Mouse (Mus musculus) limb, embryonic 11.5 days (tissue): ENCODE results near the gene Cyp4f18. TPM values are rescaled to one million over a fixed set of nuclear protein-coding genes. Genes with fewer than 3 reads are reported as not detected.
"Not testable (repeated sequence)": the region's sequence is repeated elsewhere in the genome, so short reads cannot be mapped to it uniquely, and the experiment has no call there.

Experiments used
- ATAC-seq: fragments of 200-750 bp; cut with Nextera tagmentation; 2 replicates; pipeline ENCODE4 v1.8.0; 2017; ENCODE audit warnings: low read depth; ENCODE audit not compliant: insufficient number of reproducible peaks, low FRiP score, low TSS enrichment
- DNase-seq: peaks from one replicate; pipeline ENCODE4 v3.0.0-alpha.2; 2015; ENCODE audit warnings: low spot score
- H3K27ac ChIP-seq: fragments of 300-500 bp; sonication (generic); replicated peaks from 2 replicates; pipeline ENCODE4 v1.5.1; 2014; ENCODE audit warnings: low read depth, mild to moderate bottlenecking, low read length
- H3K27me3 ChIP-seq: fragments of 300-500 bp; sonication (generic); 2 replicates; pipeline ENCODE4 v1.6.1; 2014; ENCODE audit warnings: mild to moderate bottlenecking, low read length, mixed read lengths; ENCODE audit not compliant: control insufficient read depth, insufficient read depth
- H3K36me3 ChIP-seq: fragments of 300-500 bp; sonication (generic); 2 replicates; pipeline ENCODE4 v1.6.1; 2014; ENCODE audit warnings: mild to moderate bottlenecking, low read length, moderate library complexity, mixed read lengths; ENCODE audit not compliant: control insufficient read depth, insufficient read depth
- H3K4me1 ChIP-seq: fragments of 300-500 bp; sonication (generic); 2 replicates; pipeline ENCODE4 v1.6.1; 2014; ENCODE audit warnings: low read length, mixed read lengths; ENCODE audit not compliant: control insufficient read depth, insufficient read depth
- H3K4me2 ChIP-seq: fragments of 300-500 bp; sonication (generic); 2 replicates; pipeline ENCODE4 v1.6.1; 2014; ENCODE audit warnings: low read depth, mild to moderate bottlenecking, moderate library complexity; ENCODE audit not compliant: severe bottlenecking
- H3K4me3 ChIP-seq: fragments of 300-500 bp; sonication (generic); 2 replicates; pipeline ENCODE4 v1.5.1; 2014; ENCODE audit warnings: low read depth, low read length
- H3K9ac ChIP-seq: fragments of 300-500 bp; sonication (generic); 2 replicates; pipeline ENCODE4 v1.6.1; 2014; ENCODE audit warnings: mild to moderate bottlenecking, low read length
- H3K9me3 ChIP-seq: fragments of 300-500 bp; sonication (generic); 2 replicates; pipeline ENCODE4 v1.6.1; 2016; ENCODE audit warnings: low read length; ENCODE audit not compliant: control insufficient read depth
- WGBS: fragments of 180-500 bp; shearing (Covaris S2); extraction: QIAGEN DNeasy Blood & Tissue Kit; methylation state at CpG from one replicate; pipeline ENCODE4 v1.1.7; 2014; 5-methylcytosine and 5-hydroxymethylcytosine counted together
- polyA plus RNA-seq: library from polyadenylated mRNA; unstranded; fragments of >200 nt; fragmentation: Nextera tagmentation; extraction: Ambion mirVana; gene quantifications from 2 replicates; pipeline ENCODE4 v1.2.1, GENCODE M21; 2014

Gene Cyp4f18
- polyA plus RNA-seq, 1 experiment from 2014 or later, result 1.0 TPM

GRCm38 (mm10) chr8:71968100-71968499, 41.3 kb downstream of the Cyp4f18 start:
- DNase-seq, result no peak
- ATAC-seq, result no peak
- Histone ChIP-seq H3K36me3 (peaks cover 25% of the 10 kb centered on the region), H3K9me3 (no peaks in the 10 kb centered on the region), H3K4me3 (no peak overlapping the region), H3K9ac (no peak overlapping the region), H3K4me2 (no peak overlapping the region), H3K27ac (no peak overlapping the region), H3K27me3 (no peaks in the 10 kb centered on the region), H3K4me1 (no peaks in the 10 kb centered on the region)
- WGBS, result 95% methylated on average over 6 of the region's 6 CpGs

GRCm38 (mm10) chr8:71967261-71967660, 42.2 kb downstream of the Cyp4f18 start:
- H3K9ac ChIP-seq, result no peak overlapping the region
- no peak overlapping the region for H3K4me3 ChIP-seq
- no peak overlapping the region for H3K4me2 ChIP-seq
- H3K27ac ChIP-seq, result no peak overlapping the region
- no peaks in the 10 kb centered on the region for H3K27me3 ChIP-seq
- 96% methylated on average over 5 of the region's 5 CpGs for WGBS
- no peak for ATAC-seq
- no peaks in the 10 kb centered on the region for H3K9me3 ChIP-seq
- no peaks in the 10 kb centered on the region for H3K4me1 ChIP-seq
- H3K36me3 ChIP-seq, result peaks cover 25% of the 10 kb centered on the region
- DNase-seq, result no peak

DNA sequence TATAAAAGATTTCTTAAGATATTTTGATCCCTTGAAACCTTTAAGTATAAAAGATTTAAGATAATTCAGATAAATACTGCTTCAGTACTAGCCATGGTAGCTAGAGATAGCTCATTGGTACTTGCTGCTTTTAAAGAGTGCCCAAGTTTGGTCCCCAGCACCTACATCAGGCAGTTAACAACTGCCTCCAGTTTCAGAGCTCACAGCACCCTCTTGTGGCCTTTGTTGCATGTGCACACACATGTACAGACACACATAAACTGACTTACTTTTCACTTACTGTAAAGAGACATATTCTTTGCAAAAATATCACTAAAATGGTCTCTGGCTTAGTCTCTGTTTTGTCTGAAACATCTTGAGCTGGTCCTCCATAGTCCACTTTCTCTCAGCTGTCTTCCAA, 43.0 kb downstream of the Cyp4f18 start:
- H3K4me1 ChIP-seq, result no peaks in the 10 kb centered on the region
- peaks cover 25% of the 10 kb centered on the region for H3K36me3 ChIP-seq
- H3K27me3 ChIP-seq, result no peaks in the 10 kb centered on the region
- H3K4me3 ChIP-seq, result no peak overlapping the region
- no peak overlapping the region for H3K9ac ChIP-seq
- H3K9me3 ChIP-seq, result no peaks in the 10 kb centered on the region
- no peak for ATAC-seq
- no peak overlapping the region for H3K4me2 ChIP-seq
- no peak overlapping the region for H3K27ac ChIP-seq
- no peak for DNase-seq

- Histone ChIP-seq H3K9me3 (no peaks in the 10 kb centered on the region), H3K27ac (no peak overlapping the region), H3K4me2 (no peak overlapping the region), H3K36me3 (peaks cover 25% of the 10 kb centered on the region), H3K27me3 (no peaks in the 10 kb centered on the region), H3K4me3 (no peak overlapping the region), H3K9ac (no peak overlapping the region), H3K4me1 (no peaks in the 10 kb centered on the region)
- DNase-seq (no peak), ATAC-seq (no peak)
- WGBS, result 90% methylated on average over 2 of the region's 2 CpGs
Measured at GRCm38 (mm10) chr8:71965166-71965565, 44.3 kb downstream of the Cyp4f18 start.

DNA sequence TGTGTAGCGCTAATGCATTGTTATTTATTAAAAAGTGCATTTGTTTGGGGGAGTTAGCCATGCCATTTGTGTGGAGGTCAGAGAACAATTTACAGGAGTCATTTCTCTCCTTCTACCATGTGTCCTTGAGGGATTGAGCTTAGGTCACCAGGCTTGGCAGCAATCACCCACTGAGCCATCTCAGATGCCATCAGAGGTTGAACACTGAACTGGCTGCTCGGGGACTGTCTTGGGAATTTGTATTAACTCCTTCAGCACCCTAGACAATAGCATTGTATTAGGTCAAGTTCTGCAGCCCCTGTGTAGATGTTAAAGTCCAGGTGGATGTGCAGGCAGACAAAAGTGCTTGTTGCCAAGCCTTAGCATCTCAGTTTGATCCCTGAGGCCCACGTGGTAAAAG, 45.4 kb downstream of the Cyp4f18 start:
- Histone ChIP-seq H3K27ac (no peak overlapping the region), H3K4me3 (no peak overlapping the region), H3K9me3 (no peaks in the 10 kb centered on the region), H3K9ac (no peak overlapping the region), H3K27me3 (no peaks in the 10 kb centered on the region), H3K36me3 (peaks cover 25% of the 10 kb centered on the region), H3K4me1 (no peaks in the 10 kb centered on the region), H3K4me2 (no peak overlapping the region)
- ATAC-seq (no peak), DNase-seq (no peak)
- 85% methylated on average over 3 of the region's 3 CpGs for WGBS

DNA sequence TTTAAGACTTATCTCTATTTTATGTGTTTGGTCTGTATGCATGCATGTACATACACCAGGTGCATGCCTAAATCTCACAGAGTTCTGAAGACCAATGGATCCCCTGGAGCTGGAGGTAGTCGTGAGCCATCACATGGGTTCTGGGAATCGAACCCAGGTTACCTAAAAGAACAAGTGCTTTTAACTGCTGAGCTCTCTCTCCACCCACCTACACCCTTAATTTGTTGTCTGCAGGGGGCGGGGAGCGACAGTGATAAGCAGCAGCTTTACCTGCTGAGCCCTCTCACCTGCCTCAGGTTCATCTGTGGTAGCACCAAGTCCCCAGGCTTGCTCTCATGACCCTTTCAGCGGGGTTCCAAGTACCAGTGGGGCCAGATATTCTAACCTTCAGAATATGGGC, 47.6 kb downstream of the Cyp4f18 start:
- Histone ChIP-seq H3K9ac (no peak overlapping the region), H3K9me3 (no peaks in the 10 kb centered on the region), H3K4me2 (no peak overlapping the region), H3K4me1 (no peaks in the 10 kb centered on the region), H3K27me3 (no peaks in the 10 kb centered on the region), H3K4me3 (no peak overlapping the region), H3K36me3 (peaks cover 13% of the 10 kb centered on the region), H3K27ac (no peak overlapping the region)
- 88% methylated on average over 5 of the region's 5 CpGs for WGBS
- ATAC-seq (no peak), DNase-seq (no peak)

DNA sequence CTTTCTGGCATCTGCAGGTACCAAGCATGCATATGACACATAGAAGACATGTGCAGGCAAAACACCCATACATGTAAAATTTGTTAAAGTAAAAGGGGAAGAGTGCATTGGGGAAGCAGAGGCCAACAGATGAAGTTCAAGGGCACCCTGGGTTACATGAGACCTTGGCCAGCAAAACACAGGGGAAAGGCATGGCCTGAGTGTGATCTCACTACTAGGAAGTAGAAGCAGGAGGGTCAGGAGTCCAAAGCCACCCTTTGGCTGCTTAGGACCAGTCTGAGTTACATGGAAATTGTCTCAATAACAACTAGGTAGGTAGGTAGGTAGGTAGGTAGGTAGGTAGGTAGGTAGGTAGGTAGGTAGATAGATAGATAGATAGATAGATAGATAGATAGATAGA, 48.9 kb downstream of the Cyp4f18 start:
- Histone ChIP-seq H3K36me3 (peaks cover 3% of the 10 kb centered on the region; the same call in 1 of the 2 replicates), H3K9me3 (no peaks in the 10 kb centered on the region), H3K4me1 (no peaks in the 10 kb centered on the region), H3K27ac (no peak overlapping the region), H3K4me3 (no peak overlapping the region), H3K27me3 (no peaks in the 10 kb centered on the region), H3K4me2 (no peak overlapping the region), H3K9ac (no peak overlapping the region)
- DNase-seq, result no peak
- no peak for ATAC-seq

DNA sequence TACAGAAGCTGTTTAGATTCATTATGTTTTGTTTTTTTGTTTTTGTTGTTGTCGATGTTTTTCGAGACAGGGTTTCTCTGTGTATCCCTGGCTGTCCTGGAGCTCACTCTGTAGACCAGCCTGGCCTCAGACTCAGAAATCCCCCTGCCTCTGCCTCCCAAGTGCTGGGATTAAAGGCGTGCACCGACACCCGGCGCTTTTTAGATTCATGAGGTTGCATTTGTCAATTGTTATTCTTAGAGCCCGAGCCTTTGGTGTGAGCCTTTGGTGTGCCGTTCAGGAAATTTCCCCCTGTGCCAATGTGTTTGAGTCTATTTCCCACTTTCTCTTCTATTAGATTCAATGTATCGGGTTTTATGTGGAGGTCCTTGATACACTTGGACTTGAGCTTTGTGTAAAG, 54.8 kb downstream of the Cyp4f18 start:
- Histone ChIP-seq H3K36me3 (no peaks in the 10 kb centered on the region; the same call in 1 of the 2 replicates), H3K4me3 (no peak overlapping the region), H3K4me2 (no peak overlapping the region), H3K9ac (no peak overlapping the region), H3K9me3 (no peaks in the 10 kb centered on the region; the same call in 1 of the 2 replicates), H3K4me1 (no peaks in the 10 kb centered on the region), H3K27ac (no peak overlapping the region), H3K27me3 (no peaks in the 10 kb centered on the region)
- WGBS, result 92% methylated on average over 9 of the region's 9 CpGs
- no peak for ATAC-seq
- no peak for DNase-seq

DNA sequence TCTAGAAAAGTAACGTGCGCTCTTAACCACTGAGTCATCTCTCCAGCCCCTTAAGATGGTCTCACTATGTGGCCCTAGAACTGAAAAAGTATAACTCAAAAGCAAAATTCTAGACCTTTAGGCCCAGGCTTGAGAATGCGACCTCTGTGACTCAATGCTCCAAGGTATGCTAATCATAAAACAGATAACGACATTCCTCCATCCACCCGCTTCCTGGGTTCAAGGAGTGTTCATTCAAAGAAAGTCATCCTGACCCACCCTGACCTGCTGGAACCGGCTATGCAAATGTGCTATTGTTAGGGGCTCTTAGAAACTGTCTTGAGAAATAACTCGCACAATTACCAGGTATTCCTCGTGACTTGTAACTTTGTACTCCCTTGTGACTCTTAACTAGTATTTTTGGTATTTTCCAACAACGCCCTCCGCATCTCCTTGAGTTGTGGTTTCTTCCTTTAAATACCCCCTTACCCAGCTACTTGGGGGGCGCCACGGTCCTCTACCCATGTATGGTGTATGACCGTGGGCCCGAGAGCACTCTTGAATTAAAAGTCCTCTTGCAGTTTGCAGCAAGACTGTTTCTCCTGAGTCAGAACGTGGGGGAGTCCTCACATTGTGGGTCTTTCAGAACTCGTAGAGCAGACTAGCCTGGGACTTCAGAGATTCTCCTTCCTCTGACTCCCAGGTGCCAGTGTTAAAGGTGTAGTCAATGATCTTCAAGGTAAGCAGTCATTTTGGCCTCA, 56.3 kb downstream of the Cyp4f18 start:
- ATAC-seq, H3K4me1 ChIP-seq, H3K27ac ChIP-seq, H3K27me3 ChIP-seq, H3K9ac ChIP-seq, H3K9me3 ChIP-seq, H3K4me2 ChIP-seq, H3K36me3 ChIP-seq, DNase-seq, H3K4me3 ChIP-seq: not testable (repeated sequence)
- 95% methylated on average over 16 of the region's 16 CpGs for WGBS
